Comparison of ENCODE assay signal across 15 mouse cellular contexts in genomic region chr15:102527936-102528335, GRCm38 (mm10). TPM values are rescaled to one million over a fixed set of nuclear protein-coding genes. Genes with fewer than 3 reads are reported as not detected.
DNase-seq lines count a peak whose midpoint lies in the region; ATAC-seq and TF ChIP-seq lines count a peak whose summit lies in the region.
"Had no signal": no experiment of that assay in that cellular context is flagged by ENCODE, and none has a peak within 500 bp of the region (broad histone marks: within the 10 kb centered on the region; RNA-seq: fewer than 3 reads in every experiment).

No protein-coding gene starts in this region.

- no peak overlapping the region for H3K9ac ChIP-seq in forebrain, postnatal 0 days
- no peak overlapping the region for H3K9ac ChIP-seq in hindbrain, embryonic 11.5 days (ENCODE audit: low read depth, low read length)
- H3K9ac ChIP-seq: hindbrain, embryonic 14.5 days; limb, embryonic 13.5 days had no signal

- no peaks in the 10 kb centered on the region for H3K9me3 ChIP-seq in forebrain, postnatal 0 days (ENCODE audit: low read length)
- H3K9me3 ChIP-seq in forebrain, embryonic 10.5 days = no peaks in the 10 kb centered on the region; the same call in 1 of the 2 replicates
- H3K9me3 ChIP-seq in E14TG2a.4 (ENCODE audit: low read length) = no peaks in the 10 kb centered on the region
- no peaks in the 10 kb centered on the region for H3K9me3 ChIP-seq in hindbrain, embryonic 11.5 days (ENCODE audit: control insufficient read depth, low read length)
- H3K9me3 ChIP-seq: G1E; limb, embryonic 13.5 days had no signal

- WGBS in forebrain, postnatal 0 days = 69% methylated on average over 3 of the region's 3 CpGs
- 71% methylated on average over 3 of the region's 3 CpGs for WGBS in forebrain, embryonic 10.5 days
- 79% methylated on average over 3 of the region's 3 CpGs for WGBS in lung, adult 2 months
- 73% methylated on average over 3 of the region's 3 CpGs for WGBS in hindbrain, embryonic 11.5 days

- no peaks in the 10 kb centered on the region for H3K27me3 ChIP-seq in forebrain, postnatal 0 days (ENCODE audit: insufficient read depth, low read length)
- no peaks in the 10 kb centered on the region for H3K27me3 ChIP-seq in forebrain, embryonic 10.5 days (ENCODE audit: poor library complexity, severe bottlenecking)
- H3K27me3 ChIP-seq in E14TG2a.4 (ENCODE audit: insufficient read depth, low read length) = no peaks in the 10 kb centered on the region
- H3K27me3 ChIP-seq in hindbrain, embryonic 11.5 days (ENCODE audit: control insufficient read depth, insufficient read depth, low read length) = no peaks in the 10 kb centered on the region
- H3K27me3 ChIP-seq: limb, embryonic 13.5 days had no signal

- DNase-seq in forebrain, postnatal 0 days = no peak
- no peak for DNase-seq in forebrain, embryonic 10.5 days (ENCODE audit: extremely low spot score, low spot score)
- no peak for DNase-seq in lung, adult 2 months
- DNase-seq in lung, postnatal 25 days (ENCODE audit: low spot score) = no peak
- no peak for DNase-seq in hindbrain, embryonic 11.5 days (ENCODE audit: low spot score)
- no peak for DNase-seq in left cerebral cortex, adult 8-10 months (ENCODE audit: low spot score in 2 of 2)
- DNase-seq: adrenal gland, postnatal 36 days; cerebellum, postnatal 36 days; gastrocnemius, postnatal 25 days had no signal

- no peak overlapping the region for H3K27ac ChIP-seq in forebrain, postnatal 0 days (ENCODE audit: low read depth, low read length)
- H3K27ac ChIP-seq in forebrain, embryonic 10.5 days = no peak overlapping the region
- H3K27ac ChIP-seq in hindbrain, embryonic 11.5 days (ENCODE audit: low read depth, low read length) = no peak overlapping the region
- H3K27ac ChIP-seq: hindbrain, embryonic 14.5 days; limb, embryonic 13.5 days had no signal

- no peak overlapping the region for H3K4me2 ChIP-seq in forebrain, postnatal 0 days (ENCODE audit: low read depth)
- H3K4me2 ChIP-seq in hindbrain, embryonic 11.5 days (replicated peaks; ENCODE audit: low read depth, low read length) = no peak overlapping the region
- H3K4me2 ChIP-seq: hindbrain, embryonic 14.5 days; limb, embryonic 13.5 days had no signal

- peaks cover 51% of the 10 kb centered on the region for H3K36me3 ChIP-seq in forebrain, postnatal 0 days (ENCODE audit: insufficient read depth)
- H3K36me3 ChIP-seq in forebrain, embryonic 10.5 days (replicated peaks) = peaks cover 69% of the 10 kb centered on the region
- H3K36me3 ChIP-seq in E14TG2a.4 (ENCODE audit: insufficient read depth, low read length) = peaks cover 80% of the 10 kb centered on the region
- H3K36me3 ChIP-seq in hindbrain, embryonic 11.5 days (ENCODE audit: control insufficient read depth, insufficient read depth, low read length) = no peaks in the 10 kb centered on the region

- H3K4me3 ChIP-seq in forebrain, postnatal 0 days (ENCODE audit: low read depth, low read length) = no peak overlapping the region
- H3K4me3 ChIP-seq in forebrain, embryonic 10.5 days = no peak overlapping the region
- H3K4me3 ChIP-seq in lung, adult 2 months (replicated peaks; ENCODE audit: extremely low read depth, low read depth, low read length) = no peak overlapping the region
- H3K4me3 ChIP-seq in E14TG2a.4 (replicated peaks; ENCODE audit: low read length) = no peak overlapping the region
- no peak overlapping the region for H3K4me3 ChIP-seq in hindbrain, embryonic 11.5 days (ENCODE audit: low read depth, low read length)
- H3K4me3 ChIP-seq: limb, embryonic 13.5 days had no signal

- no peak for TF ChIP-seq POLR2A in lung, adult 2 months (IDR thresholded peaks at IDR 0.05; ENCODE audit: borderline replicate concordance, extremely low read depth, low read depth, low read length)

- H3K4me1 ChIP-seq in forebrain, postnatal 0 days (ENCODE audit: insufficient read depth) = no peaks in the 10 kb centered on the region
- no peaks in the 10 kb centered on the region for H3K4me1 ChIP-seq in forebrain, embryonic 10.5 days
- no peaks in the 10 kb centered on the region for H3K4me1 ChIP-seq in lung, adult 2 months (ENCODE audit: control insufficient read depth, insufficient read depth, low read length)
- peaks cover 8% of the 10 kb centered on the region for H3K4me1 ChIP-seq in E14TG2a.4 (replicated peaks; ENCODE audit: low read depth, low read length)
- no peaks in the 10 kb centered on the region for H3K4me1 ChIP-seq in hindbrain, embryonic 11.5 days (replicated peaks; ENCODE audit: control insufficient read depth, insufficient read depth, low read length)
- H3K4me1 ChIP-seq: limb, embryonic 13.5 days had no signal

- ATAC-seq in forebrain, postnatal 0 days = no peak
- peak; percentile 70 for ATAC-seq in megakaryocyte progenitor cell, adult 5-6 weeks (replicated peaks; ENCODE audit: poor library complexity)
- ATAC-seq in hindbrain, embryonic 11.5 days (ENCODE audit: low FRiP score) = no peak

- peak; percentile 51 for TF ChIP-seq CTCF in forebrain, postnatal 0 days (IDR thresholded peaks at IDR 0.05; ENCODE audit: low read depth)
- peak; percentile 55; the same call in 1 of the 2 replicates for TF ChIP-seq CTCF in lung, adult 2 months (IDR thresholded peaks at IDR 0.05; ENCODE audit: insufficient read depth, low read length)
- TF ChIP-seq CTCF in E14TG2a.4 (conservative IDR thresholded peaks at IDR 0.05; ENCODE audit: low read length) = peak; percentile 88

RNA-seq across cellular contexts. Expression of gene Npff, which starts 3.2 kb away (rescaled TPM):
- 2.5 and 3.1 TPM in 2 replicates for total RNA-seq in forebrain, postnatal 0 days (2014; rRNA removed)
- 1.5 and 1.7 TPM in 2 replicates for polyA plus RNA-seq in forebrain, postnatal 0 days (2015; fragmentation: Nextera tagmentation; extraction: Ambion mirVana)
- 1.3 and 2.2 TPM in 2 replicates for polyA plus RNA-seq in forebrain, embryonic 10.5 days (2016; fragmentation: Nextera tagmentation; extraction: Ambion mirVana)
- polyA plus RNA-seq in lung, adult 2 months (2012; rRNA removed) = 8.8 and 11.0 TPM in 2 replicates
- total RNA-seq in megakaryocyte progenitor cell, adult 5-6 weeks (2015) = 7.2 and 8.9 TPM in 2 replicates
- 1.2 TPM in 1 of 2 replicates, not detected in the other for total RNA-seq in megakaryocyte progenitor cell, adult 5-6 weeks (2017)
- 2.6 and 2.7 TPM in 2 replicates for polyA plus RNA-seq in hindbrain, embryonic 11.5 days (2014; fragmentation: Nextera tagmentation; extraction: Ambion mirVana)
- total RNA-seq in left cerebral cortex, adult 8-10 months (2022) = 1 to 10 TPM; 2.1 to 4.8 (median 3.2) TPM

RNA-seq across cellular contexts. Expression of gene Tarbp2, which starts 9.9 kb away (rescaled TPM):
- 87.5 and 94.7 TPM in 2 replicates for total RNA-seq in forebrain, postnatal 0 days (2014; rRNA removed)
- polyA plus RNA-seq in forebrain, postnatal 0 days (2015; fragmentation: Nextera tagmentation; extraction: Ambion mirVana) = 86.4 and 89.5 TPM in 2 replicates
- polyA plus RNA-seq in forebrain, embryonic 10.5 days (2016; fragmentation: Nextera tagmentation; extraction: Ambion mirVana) = 132 and 137 TPM in 2 replicates
- 51.7 and 61.1 TPM in 2 replicates for polyA plus RNA-seq in lung, adult 2 months (2012; rRNA removed)
- 13.1 and 17.4 TPM in 2 replicates for total RNA-seq in megakaryocyte progenitor cell, adult 5-6 weeks (2015)
- 22.6 and 26.7 TPM in 2 replicates for total RNA-seq in megakaryocyte progenitor cell, adult 5-6 weeks (2017)
- 85.2 and 86.3 TPM in 2 replicates for polyA plus RNA-seq in hindbrain, embryonic 11.5 days (2014; fragmentation: Nextera tagmentation; extraction: Ambion mirVana)
- 10 to 100 TPM; 30.3 to 37.4 (median 35.2) TPM for total RNA-seq in left cerebral cortex, adult 8-10 months (2022)

RNA-seq across cellular contexts. Expression of gene Map3k12, which starts 11.1 kb away (rescaled TPM):
- total RNA-seq in forebrain, postnatal 0 days (2014; rRNA removed) = 75.0 and 88.9 TPM in 2 replicates
- 29.6 and 39.4 TPM in 2 replicates for polyA plus RNA-seq in forebrain, postnatal 0 days (2015; fragmentation: Nextera tagmentation; extraction: Ambion mirVana)
- 24.0 and 25.4 TPM in 2 replicates for polyA plus RNA-seq in forebrain, embryonic 10.5 days (2016; fragmentation: Nextera tagmentation; extraction: Ambion mirVana)
- 9.9 and 13.1 TPM in 2 replicates for polyA plus RNA-seq in lung, adult 2 months (2012; rRNA removed)
- total RNA-seq in megakaryocyte progenitor cell, adult 5-6 weeks (2015) = 1.2 TPM in 1 of 2 replicates, not detected in the other
- total RNA-seq in megakaryocyte progenitor cell, adult 5-6 weeks (2017) = 0.12 and 0.24 TPM in 2 replicates
- polyA plus RNA-seq in hindbrain, embryonic 11.5 days (2014; fragmentation: Nextera tagmentation; extraction: Ambion mirVana) = 21.2 and 23.8 TPM in 2 replicates
- total RNA-seq in left cerebral cortex, adult 8-10 months (2022) = 10 to 100 TPM; 85.6 to 93.8 (median 89.3) TPM

RNA-seq across cellular contexts. Expression of gene Gm10337, which starts 24.4 kb away (rescaled TPM):
- not detected in 2 replicates for total RNA-seq in forebrain, postnatal 0 days (2014; rRNA removed)
- polyA plus RNA-seq in forebrain, postnatal 0 days (2015; fragmentation: Nextera tagmentation; extraction: Ambion mirVana) = 3.7 and 4.2 TPM in 2 replicates
- not detected in 2 replicates for polyA plus RNA-seq in forebrain, embryonic 10.5 days (2016; fragmentation: Nextera tagmentation; extraction: Ambion mirVana)
- not detected in 2 replicates for polyA plus RNA-seq in lung, adult 2 months (2012; rRNA removed)
- not detected in 2 replicates for total RNA-seq in megakaryocyte progenitor cell, adult 5-6 weeks (2015)
- not detected in 2 replicates for total RNA-seq in megakaryocyte progenitor cell, adult 5-6 weeks (2017)
- polyA plus RNA-seq in hindbrain, embryonic 11.5 days (2014; fragmentation: Nextera tagmentation; extraction: Ambion mirVana) = 5.1 and 8.8 TPM in 2 replicates
- not detected for total RNA-seq in left cerebral cortex, adult 8-10 months (2022)
- total RNA-seq: adrenal gland, postnatal 36 days; G1E; layer of hippocampus, adult 18-20 months had no signal
- polyA plus RNA-seq: G1E had no signal

RNA-seq across cellular contexts. Expression of gene Pcbp2, which starts 57.6 kb away (rescaled TPM):
- 134 and 154 TPM in 2 replicates for total RNA-seq in forebrain, postnatal 0 days (2014; rRNA removed)
- 102 and 103 TPM in 2 replicates for polyA plus RNA-seq in forebrain, postnatal 0 days (2015; fragmentation: Nextera tagmentation; extraction: Ambion mirVana)
- 205 and 217 TPM in 2 replicates for polyA plus RNA-seq in forebrain, embryonic 10.5 days (2016; fragmentation: Nextera tagmentation; extraction: Ambion mirVana)
- 378 and 395 TPM in 2 replicates for polyA plus RNA-seq in lung, adult 2 months (2012; rRNA removed)
- 946 and 973 TPM in 2 replicates for total RNA-seq in megakaryocyte progenitor cell, adult 5-6 weeks (2015)
- 175 and 191 TPM in 2 replicates for total RNA-seq in megakaryocyte progenitor cell, adult 5-6 weeks (2017)
- 238 and 273 TPM in 2 replicates for polyA plus RNA-seq in hindbrain, embryonic 11.5 days (2014; fragmentation: Nextera tagmentation; extraction: Ambion mirVana)
- 100 to 1,000 TPM; 481 to 511 (median 488) TPM for total RNA-seq in left cerebral cortex, adult 8-10 months (2022)
